Mouse (Mus musculus) bone marrow, adult 2 months (tissue): ENCODE results near the gene Gm867.

ENCODE experiments used
- CTCF ChIP-seq: fragments of 200-500 bp; IDR thresholded peaks from 2 replicates; pipeline ENCODE4 v1.5.1; 2011; ENCODE audit warnings: low read length, control low read depth; ENCODE audit not compliant: control insufficient read depth, insufficient read depth
- POLR2A ChIP-seq: fragments of 200-500 bp; IDR thresholded peaks from 2 replicates; pipeline ENCODE4 v1.6.1; 2011; ENCODE audit warnings: low read depth, mild to moderate bottlenecking, control low read depth, low read length, borderline replicate concordance; ENCODE audit not compliant: control insufficient read depth

- TF ChIP-seq CTCF = no peak
- no peak for TF ChIP-seq POLR2A
Measured at GRCm38 (mm10) chr10:75898846-75899245, 41.6 kb downstream of the Gm867 start.
